Mouse (Mus musculus): Measurements from ENCODE around the gene Ugt1a6a.
"Not testable (repeated sequence)": the region's sequence is repeated elsewhere in the genome, so short reads cannot be mapped to it uniquely, and the experiment has no call there.

- TF ChIP-seq CTCF (IDR thresholded peaks at IDR 0.05; ENCODE audit: low read depth, low read length); POLR2A (IDR thresholded peaks at IDR 0.05; ENCODE audit: borderline replicate concordance, low read depth, low read length): not testable (repeated sequence)
These were observed 40.3 kb upstream of the Ugt1a6a start for GRCm38 (mm10) chr1:88094270-88094676.

Data from bone marrow macrophage, adult 2 months (primary cell).